Mouse (Mus musculus) embryo, embryonic 11.5 days (tissue): ENCODE measurements around the gene Fam240a.

Source experiments
- DNase-seq: peaks from one replicate; pipeline ENCODE4 v3.0.0-alpha.2; 2012; ENCODE audit warnings: low read depth, low spot score

Fam240a gene

GRCm38 (mm10) chr9:110916786-110917185 lies at the start of gene Fam240a:
Fam240a (minus strand) TSS chr9:110916861.
- DNase-seq, result no peak

- no peak for DNase-seq
These were observed 49.2 kb upstream of the Fam240a start for GRCm38 (mm10) chr9:110965910-110966231.

- no peak for DNase-seq
These were observed 48.6 kb upstream of the Fam240a start for GRCm38 (mm10) chr9:110965062-110965909.

- no peak for DNase-seq
These were observed 47.0 kb upstream of the Fam240a start for GRCm38 (mm10) chr9:110963566-110964115.

- no peak for DNase-seq
These were observed 44.7 kb upstream of the Fam240a start for GRCm38 (mm10) chr9:110961386-110961785.

GRCm38 (mm10) chr9:110960230-110961149 lies 43.8 kb upstream of the Fam240a start:
- no peak for DNase-seq

GRCm38 (mm10) chr9:110959669-110960068 lies 43.0 kb upstream of the Fam240a start:
- DNase-seq, result no peak

GRCm38 (mm10) chr9:110955962-110956361 lies 39.3 kb upstream of the Fam240a start:
- no peak for DNase-seq

GRCm38 (mm10) chr9:110954681-110955445 lies 38.2 kb upstream of the Fam240a start:
- no peak for DNase-seq

- peak; percentile 54 for DNase-seq
These were observed 37.1 kb upstream of the Fam240a start for GRCm38 (mm10) chr9:110953550-110954461.

GRCm38 (mm10) chr9:110952931-110953549 lies 36.4 kb upstream of the Fam240a start:
- DNase-seq, result no peak

- DNase-seq, result no peak
These were observed 35.7 kb upstream of the Fam240a start for GRCm38 (mm10) chr9:110952398-110952797.

- DNase-seq, result no peak
These were observed 35.2 kb upstream of the Fam240a start for GRCm38 (mm10) chr9:110951866-110952265.

GRCm38 (mm10) chr9:110951397-110951796 lies 34.7 kb upstream of the Fam240a start, which contains the start of gene Lrrc2:
Lrrc2 (plus strand) TSS chr9:110951545.
- DNase-seq, result no peak

- no peak for DNase-seq
These were observed 33.4 kb upstream of the Fam240a start for GRCm38 (mm10) chr9:110950109-110950508.

GRCm38 (mm10) chr9:110948813-110949310 lies 32.2 kb upstream of the Fam240a start:
- no peak for DNase-seq

GRCm38 (mm10) chr9:110947900-110948299 lies 31.2 kb upstream of the Fam240a start:
- DNase-seq, result no peak

- no peak for DNase-seq
These were observed 30.6 kb upstream of the Fam240a start for GRCm38 (mm10) chr9:110947261-110947661.

GRCm38 (mm10) chr9:110946548-110947044 lies 29.9 kb upstream of the Fam240a start:
- DNase-seq, result no peak
